Mouse (Mus musculus): ENCODE data around the gene Slc32a1. TPM values are rescaled to one million over a fixed set of nuclear protein-coding genes. Genes with fewer than 3 reads are reported as not detected.
A peak's percentile ranks its signal among the peaks of the same experiment; 100 is the strongest.

Slc32a1 gene
- polyA plus RNA-seq, 1 experiment from 2014 or later = 11.6 TPM

- Histone ChIP-seq H3K4me1 (replicated peaks) (peaks cover 4% of the 10 kb centered on the region), H3K36me3 (peaks cover 74% of the 10 kb centered on the region), H3K9ac (no peak overlapping the region), H3K27ac (replicated peaks) (no peak overlapping the region), H3K4me2 (no peak overlapping the region), H3K27me3 (no peaks in the 10 kb centered on the region), H3K9me3 (no peaks in the 10 kb centered on the region), H3K4me3 (no peak overlapping the region)
- ATAC-seq (ENCODE audit: low FRiP score, low read depth) = no peak
- 83% methylated on average over 5 of the region's 5 CpGs for WGBS
Observed at GRCm38 (mm10) chr2:158631873-158632272, 21.3 kb downstream of the Slc32a1 start.

DNA sequence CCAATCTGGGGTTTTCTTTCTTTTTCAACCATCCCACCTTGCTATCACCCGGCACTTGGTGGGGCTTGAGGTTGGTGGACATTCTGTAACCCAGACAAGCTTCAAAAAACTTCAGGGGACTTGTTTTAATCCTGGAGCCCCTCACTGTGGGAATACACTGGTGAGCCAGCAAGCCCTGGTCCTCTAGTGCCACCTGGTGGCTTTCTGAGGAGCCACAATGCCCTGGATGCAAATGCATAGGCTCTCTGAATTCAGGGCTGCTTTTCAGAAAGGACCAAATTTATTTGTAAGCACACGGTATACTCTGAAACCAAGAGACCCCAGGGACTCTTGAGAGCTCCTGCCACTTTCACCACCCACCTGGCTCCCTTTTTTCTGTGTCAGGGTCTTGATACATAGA, 31.3 kb downstream of the Slc32a1 start:
- Histone ChIP-seq H3K4me3 (no peak overlapping the region), H3K27ac (replicated peaks) (no peak overlapping the region), H3K9ac (no peak overlapping the region), H3K36me3 (peaks cover 29% of the 10 kb centered on the region), H3K4me2 (no peak overlapping the region), H3K4me1 (replicated peaks) (no peaks in the 10 kb centered on the region), H3K9me3 (no peaks in the 10 kb centered on the region), H3K27me3 (no peaks in the 10 kb centered on the region)
- WGBS = 16% methylated on average over 2 of the region's 2 CpGs
- no peak; the same call in 1 of the 2 replicates for ATAC-seq (ENCODE audit: low FRiP score, low read depth)

GRCm38 (mm10) chr2:158642587-158642986, 32.0 kb downstream of the Slc32a1 start:
- H3K9ac ChIP-seq = no peak overlapping the region

GRCm38 (mm10) chr2:158643791-158644190, 33.2 kb downstream of the Slc32a1 start:
- no peak for ATAC-seq (ENCODE audit: low FRiP score, low read depth)
- no peaks in the 10 kb centered on the region for H3K9me3 ChIP-seq
- H3K4me1 ChIP-seq (replicated peaks) = no peaks in the 10 kb centered on the region
- no peak overlapping the region for H3K27ac ChIP-seq (replicated peaks)
- no peak overlapping the region for H3K4me2 ChIP-seq
- H3K27me3 ChIP-seq = no peaks in the 10 kb centered on the region
- no peak overlapping the region for H3K9ac ChIP-seq
- no peak overlapping the region for H3K4me3 ChIP-seq
- peaks cover 16% of the 10 kb centered on the region for H3K36me3 ChIP-seq
- WGBS = 83% methylated on average over 3 of the region's 3 CpGs

More at GRCm38 (mm10) chr2:158642587-158642986, 32.0 kb downstream of the Slc32a1 start:
- ATAC-seq (ENCODE audit: low FRiP score, low read depth) = no peak
- 84% methylated on average over 2 of the region's 2 CpGs for WGBS
- Histone ChIP-seq H3K9me3 (no peaks in the 10 kb centered on the region), H3K4me2 (no peak overlapping the region), H3K4me1 (replicated peaks) (no peaks in the 10 kb centered on the region), H3K36me3 (peaks cover 21% of the 10 kb centered on the region), H3K4me3 (no peak overlapping the region), H3K27me3 (no peaks in the 10 kb centered on the region), H3K27ac (replicated peaks) (no peak overlapping the region)

GRCm38 (mm10) chr2:158651159-158651908, 40.8 kb downstream of the Slc32a1 start:
- no peak overlapping the region for H3K4me2 ChIP-seq
- H3K27me3 ChIP-seq = no peaks in the 10 kb centered on the region
- H3K4me3 ChIP-seq = no peak overlapping the region
- no peaks in the 10 kb centered on the region for H3K9me3 ChIP-seq
- 58% methylated on average over 7 of the region's 7 CpGs for WGBS
- no peaks in the 10 kb centered on the region for H3K4me1 ChIP-seq (replicated peaks)
- ATAC-seq (ENCODE audit: low FRiP score, low read depth) = no peak
- H3K27ac ChIP-seq (replicated peaks) = no peak overlapping the region
- no peak overlapping the region for H3K9ac ChIP-seq
- no peaks in the 10 kb centered on the region for H3K36me3 ChIP-seq

- 7% methylated on average over 4 of the region's 4 CpGs for WGBS
- peak; percentile 11; the same call in 1 of the 2 replicates for ATAC-seq (ENCODE audit: low FRiP score, low read depth)
- H3K4me2 ChIP-seq = no peak overlapping the region
- H3K9ac ChIP-seq = no peak overlapping the region
- no peaks in the 10 kb centered on the region for H3K9me3 ChIP-seq
- H3K27me3 ChIP-seq = no peaks in the 10 kb centered on the region
- H3K36me3 ChIP-seq = no peaks in the 10 kb centered on the region
- no peak overlapping the region for H3K27ac ChIP-seq (replicated peaks)
- no peaks in the 10 kb centered on the region for H3K4me1 ChIP-seq (replicated peaks)
- no peak overlapping the region for H3K4me3 ChIP-seq
Observed at GRCm38 (mm10) chr2:158652985-158653384, 42.4 kb downstream of the Slc32a1 start.

GRCm38 (mm10) chr2:158654717-158655116, 44.1 kb downstream of the Slc32a1 start:
- Histone ChIP-seq H3K4me3 (no peak overlapping the region), H3K27me3 (no peaks in the 10 kb centered on the region), H3K4me1 (replicated peaks) (no peaks in the 10 kb centered on the region), H3K36me3 (no peaks in the 10 kb centered on the region), H3K9me3 (no peaks in the 10 kb centered on the region), H3K9ac (no peak overlapping the region), H3K4me2 (no peak overlapping the region), H3K27ac (replicated peaks) (no peak overlapping the region)
- no peak for ATAC-seq (ENCODE audit: low FRiP score, low read depth)
- WGBS = 82% methylated on average over 9 of the region's 9 CpGs

GRCm38 (mm10) chr2:158655806-158656205, 45.2 kb downstream of the Slc32a1 start:
- ATAC-seq (ENCODE audit: low FRiP score, low read depth) = no peak

DNA sequence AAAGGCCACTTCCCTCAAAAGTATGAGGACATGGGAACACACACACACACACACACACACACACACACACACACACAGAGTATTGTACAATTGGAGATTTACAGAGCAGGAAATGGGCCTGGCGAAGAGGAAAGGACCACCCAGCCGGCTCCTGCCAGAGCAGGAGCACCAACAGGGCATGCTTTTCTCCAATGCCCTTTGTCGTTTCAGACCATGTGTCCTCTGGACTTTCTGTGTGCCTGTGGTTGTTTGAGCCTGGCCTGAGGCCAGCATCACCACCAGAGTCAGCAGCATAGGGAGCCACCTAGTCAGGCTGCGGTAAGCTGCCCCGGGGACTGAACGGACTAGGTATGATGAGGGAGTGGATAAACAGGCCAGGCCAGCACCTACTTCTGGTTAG, 48.3 kb downstream of the Slc32a1 start:
- ATAC-seq (ENCODE audit: low FRiP score, low read depth) = no peak
- no peaks in the 10 kb centered on the region for H3K9me3 ChIP-seq
- no peaks in the 10 kb centered on the region for H3K27me3 ChIP-seq
- H3K4me1 ChIP-seq (replicated peaks) = no peaks in the 10 kb centered on the region
- H3K27ac ChIP-seq (replicated peaks) = no peak overlapping the region
- no peak overlapping the region for H3K4me3 ChIP-seq
- no peak overlapping the region for H3K9ac ChIP-seq
- H3K4me2 ChIP-seq = no peak overlapping the region
- WGBS = 73% methylated on average over 6 of the region's 6 CpGs
- H3K36me3 ChIP-seq = no peaks in the 10 kb centered on the region

More at GRCm38 (mm10) chr2:158655806-158656205, 45.2 kb downstream of the Slc32a1 start:
- H3K9ac ChIP-seq = no peak overlapping the region
- no peaks in the 10 kb centered on the region for H3K36me3 ChIP-seq
- WGBS = 92% methylated on average over 4 of the region's 4 CpGs
- H3K27ac ChIP-seq (replicated peaks) = no peak overlapping the region
- no peak overlapping the region for H3K4me2 ChIP-seq
- H3K27me3 ChIP-seq = no peaks in the 10 kb centered on the region
- H3K4me1 ChIP-seq (replicated peaks) = no peaks in the 10 kb centered on the region
- H3K4me3 ChIP-seq = no peak overlapping the region
- no peaks in the 10 kb centered on the region for H3K9me3 ChIP-seq

- H3K9ac ChIP-seq = no peak overlapping the region
- no peak overlapping the region for H3K27ac ChIP-seq (replicated peaks)
- no peak for ATAC-seq (ENCODE audit: low FRiP score, low read depth)
- WGBS = 78% methylated on average over 3 of the region's 3 CpGs
- no peaks in the 10 kb centered on the region for H3K4me1 ChIP-seq (replicated peaks)
- H3K4me2 ChIP-seq = no peak overlapping the region
- no peaks in the 10 kb centered on the region for H3K9me3 ChIP-seq
- no peaks in the 10 kb centered on the region for H3K27me3 ChIP-seq
- no peak overlapping the region for H3K4me3 ChIP-seq
- H3K36me3 ChIP-seq = no peaks in the 10 kb centered on the region
Observed at GRCm38 (mm10) chr2:158659346-158659745, 48.8 kb downstream of the Slc32a1 start.

- Histone ChIP-seq H3K4me1 (replicated peaks) (peaks cover 36% of the 10 kb centered on the region), H3K9me3 (no peaks in the 10 kb centered on the region), H3K36me3 (no peaks in the 10 kb centered on the region), H3K4me3 (no peak within 1 kb of the TSS), H3K9ac (no peak within 1 kb of the TSS), H3K27me3 (peaks cover 8% of the 10 kb centered on the region; the same call in 1 of the 2 replicates), H3K4me2 (no peak within 1 kb of the TSS), H3K27ac (replicated peaks) (no peak within 1 kb of the TSS)
- no peak for ATAC-seq (ENCODE audit: low FRiP score, low read depth)
- WGBS = 82% methylated on average over 4 of the region's 4 CpGs
Observed at GRCm38 (mm10) chr2:158665098-158665497, 54.5 kb downstream of the Slc32a1 start, which contains the start of gene Ppp1r16b. Ppp1r16b (plus strand) TSS chr2:158665398.
